Mouse (Mus musculus): Measurements from ENCODE around the gene Rbm3. TPM values are rescaled to one million over a fixed set of nuclear protein-coding genes. Genes with fewer than 3 reads are reported as not detected.

Rbm3 gene
- polyA plus RNA-seq, 1 experiment = 92.3 TPM

DNA sequence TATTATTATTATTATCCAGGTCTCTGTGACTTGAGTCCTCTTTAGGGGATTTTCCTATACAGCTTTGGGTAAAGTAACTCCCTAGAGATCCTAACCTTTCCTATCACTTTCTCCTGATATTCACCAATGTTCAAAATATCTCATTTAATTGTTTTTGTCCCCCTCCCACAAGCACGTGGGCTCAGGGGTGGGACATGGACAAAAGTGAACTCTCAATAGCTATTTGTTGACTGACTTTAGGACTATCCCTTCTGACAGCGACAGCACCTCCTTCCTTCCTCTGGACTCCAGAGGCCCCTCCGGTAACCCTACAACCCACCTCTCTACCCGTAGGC is 29.5 kb upstream of the Rbm3 start:
- TF ChIP-seq POLR2A (IDR thresholded peaks at IDR 0.05; ENCODE audit: borderline replicate concordance, extremely low read depth, low read depth, low read length) = no peak
- no peak for TF ChIP-seq CTCF (IDR thresholded peaks at IDR 0.05; ENCODE audit: insufficient read depth, low read length)
- WGBS = 17% methylated on average over 4 of the region's 4 CpGs
- Histone ChIP-seq H3K4me3 (replicated peaks; ENCODE audit: extremely low read depth, low read depth, low read length) (peak overlapping the region; percentile 86), H3K4me1 (ENCODE audit: control insufficient read depth, insufficient read depth, low read length) (no peaks in the 10 kb centered on the region; the same call in 1 of the 2 replicates)
- no peak for DNase-seq

- Histone ChIP-seq H3K4me1 (ENCODE audit: control insufficient read depth, insufficient read depth, low read length) (no peaks in the 10 kb centered on the region), H3K4me3 (replicated peaks; ENCODE audit: extremely low read depth, low read depth, low read length) (no peak overlapping the region)
- TF ChIP-seq CTCF (IDR thresholded peaks at IDR 0.05; ENCODE audit: insufficient read depth, low read length) = no peak
- TF ChIP-seq POLR2A (IDR thresholded peaks at IDR 0.05; ENCODE audit: borderline replicate concordance, extremely low read depth, low read depth, low read length) = no peak
- no peak for DNase-seq
- WGBS = 71% methylated on average over 10 of the region's 10 CpGs
Measured at GRCm38 (mm10) chrX:8167716-8168647, 22.3 kb upstream of the Rbm3 start.

DNA sequence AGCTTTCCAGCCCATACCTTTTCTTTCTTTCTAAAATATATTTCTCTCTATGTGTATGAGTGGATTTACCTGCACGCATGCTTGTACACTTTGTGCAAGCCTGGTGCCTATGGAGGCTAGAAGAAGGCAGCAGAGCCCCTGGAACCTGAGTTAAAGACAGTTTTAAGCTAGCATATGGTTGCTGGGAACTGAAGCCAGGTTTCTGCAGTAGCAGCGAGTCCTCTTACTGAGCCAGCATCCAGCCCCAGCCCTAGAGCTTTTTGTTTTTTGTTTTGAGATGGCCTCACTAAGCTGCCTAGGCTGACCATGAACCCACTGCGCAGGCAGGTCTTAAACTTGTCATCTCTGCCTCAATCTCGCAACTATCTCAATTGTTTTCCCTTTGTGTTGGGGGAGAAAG is 18.8 kb upstream of the Rbm3 start:
- 86% methylated on average over 4 of the region's 4 CpGs for WGBS
- H3K4me3 ChIP-seq (replicated peaks; ENCODE audit: extremely low read depth, low read depth, low read length) = no peak overlapping the region
- no peaks in the 10 kb centered on the region for H3K4me1 ChIP-seq (ENCODE audit: control insufficient read depth, insufficient read depth, low read length)
- DNase-seq = no peak
- TF ChIP-seq POLR2A (IDR thresholded peaks at IDR 0.05; ENCODE audit: borderline replicate concordance, extremely low read depth, low read depth, low read length) (no peak), CTCF (IDR thresholded peaks at IDR 0.05; ENCODE audit: insufficient read depth, low read length) (no peak)

DNA sequence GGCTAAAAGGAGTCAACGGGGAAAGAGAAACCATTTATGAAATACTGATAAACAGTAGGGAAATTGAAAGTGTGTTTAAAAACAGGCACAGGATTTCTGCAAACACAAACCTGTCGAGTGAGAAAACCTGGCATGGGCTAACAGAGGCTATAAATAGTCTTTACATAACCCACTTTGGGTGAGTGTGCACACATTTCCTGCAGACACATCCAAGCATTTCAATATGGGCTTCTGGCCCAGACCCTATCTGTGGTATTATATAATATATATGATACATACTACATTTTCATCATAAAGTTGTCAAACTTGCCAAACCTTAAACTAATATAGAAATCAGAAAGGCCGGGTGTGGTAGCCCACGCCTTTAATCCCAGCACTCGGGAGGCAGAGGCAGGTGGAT is 17.4 kb upstream of the Rbm3 start:
- 68% methylated on average over 5 of the region's 5 CpGs for WGBS
- no peak for DNase-seq
- no peak for TF ChIP-seq CTCF (IDR thresholded peaks at IDR 0.05; ENCODE audit: insufficient read depth, low read length)
- TF ChIP-seq POLR2A (IDR thresholded peaks at IDR 0.05; ENCODE audit: borderline replicate concordance, extremely low read depth, low read depth, low read length) = no peak
- H3K4me3 ChIP-seq (replicated peaks; ENCODE audit: extremely low read depth, low read depth, low read length) = no peak overlapping the region
- no peaks in the 10 kb centered on the region for H3K4me1 ChIP-seq (ENCODE audit: control insufficient read depth, insufficient read depth, low read length)

- no peak for DNase-seq
- WGBS = 65% methylated on average over 7 of the region's 7 CpGs
- H3K4me3 ChIP-seq (replicated peaks; ENCODE audit: extremely low read depth, low read depth, low read length) = no peak overlapping the region
- H3K4me1 ChIP-seq (ENCODE audit: control insufficient read depth, insufficient read depth, low read length) = peaks cover 3% of the 10 kb centered on the region; the same call in 1 of the 2 replicates
- TF ChIP-seq CTCF (IDR thresholded peaks at IDR 0.05; ENCODE audit: insufficient read depth, low read length) (no peak), POLR2A (IDR thresholded peaks at IDR 0.05; ENCODE audit: borderline replicate concordance, extremely low read depth, low read depth, low read length) (no peak)
Measured at GRCm38 (mm10) chrX:8143750-8144149, 1.9 kb downstream of the Rbm3 start.

DNA sequence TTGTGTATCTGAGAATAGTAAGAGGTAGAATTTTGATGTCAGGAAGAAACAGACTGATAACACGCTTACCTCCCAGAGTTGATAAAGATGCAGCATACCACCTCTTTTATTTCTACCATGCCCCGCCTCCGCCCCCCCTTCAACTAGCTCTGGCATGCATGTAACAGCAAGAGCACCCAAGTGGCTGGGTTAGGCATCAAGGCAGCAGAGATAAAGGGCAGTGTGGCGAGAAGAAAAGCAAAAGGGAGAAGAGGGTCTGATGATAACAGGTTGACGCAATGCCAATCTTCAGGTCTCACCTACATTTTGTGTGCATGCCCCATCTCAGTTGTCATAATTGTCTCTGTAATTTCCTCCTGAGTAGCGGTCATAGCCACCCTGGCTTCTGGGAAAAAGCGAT is 2.7 kb downstream of the Rbm3 start:
- TF ChIP-seq CTCF (IDR thresholded peaks at IDR 0.05; ENCODE audit: insufficient read depth, low read length) (no peak), POLR2A (IDR thresholded peaks at IDR 0.05; ENCODE audit: borderline replicate concordance, extremely low read depth, low read depth, low read length) (no peak)
- 78% methylated on average over 7 of the region's 7 CpGs for WGBS
- Histone ChIP-seq H3K4me1 (ENCODE audit: control insufficient read depth, insufficient read depth, low read length) (peaks cover 3% of the 10 kb centered on the region; the same call in 1 of the 2 replicates), H3K4me3 (replicated peaks; ENCODE audit: extremely low read depth, low read depth, low read length) (no peak overlapping the region)
- DNase-seq = no peak

GRCm38 (mm10) chrX:8141058-8141457 is 4.6 kb downstream of the Rbm3 start:
- whole genome bisulfite sequencing = 62% methylated on average over 3 of the region's 3 CpGs
- H3K4me1 ChIP-seq (ENCODE audit: control insufficient read depth, insufficient read depth, low read length) = peaks cover 1% of the 10 kb centered on the region; the same call in 1 of the 2 replicates
- TF ChIP-seq CTCF (IDR thresholded peaks at IDR 0.05; ENCODE audit: insufficient read depth, low read length) = no peak
- no peak for DNase-seq
- H3K4me3 ChIP-seq (replicated peaks; ENCODE audit: extremely low read depth, low read depth, low read length) = no peak overlapping the region

GRCm38 (mm10) chrX:8140446-8140845 is 5.2 kb downstream of the Rbm3 start:
- Histone ChIP-seq H3K4me3 (replicated peaks; ENCODE audit: extremely low read depth, low read depth, low read length) (no peak overlapping the region), H3K4me1 (ENCODE audit: control insufficient read depth, insufficient read depth, low read length) (no peaks in the 10 kb centered on the region; the same call in 1 of the 2 replicates)
- no peak for DNase-seq
- WGBS = 90% methylated on average over 2 of the region's 2 CpGs
- TF ChIP-seq CTCF (IDR thresholded peaks at IDR 0.05; ENCODE audit: insufficient read depth, low read length) (no peak), POLR2A (IDR thresholded peaks at IDR 0.05; ENCODE audit: borderline replicate concordance, extremely low read depth, low read depth, low read length) (no peak)

DNA sequence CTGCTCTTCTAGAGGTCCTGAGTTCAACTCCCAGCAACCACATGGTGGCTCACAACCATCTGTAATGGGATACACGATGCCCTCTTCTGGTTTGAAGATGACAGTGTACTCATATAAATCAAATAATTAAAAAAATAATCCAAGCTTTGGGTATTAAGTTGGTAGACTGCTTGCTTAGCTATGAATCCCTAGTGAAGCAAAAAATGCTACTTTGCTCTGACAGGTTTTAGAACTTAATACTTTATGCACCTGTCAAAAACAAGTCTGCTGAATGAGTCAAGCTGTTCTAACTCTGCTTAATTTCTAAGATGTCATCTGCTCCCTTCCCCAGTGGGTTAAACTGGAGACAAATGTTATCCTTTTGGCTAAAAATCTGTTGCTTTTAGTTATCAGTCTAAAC is 6.2 kb downstream of the Rbm3 start:
- Histone ChIP-seq H3K4me1 (ENCODE audit: control insufficient read depth, insufficient read depth, low read length) (no peaks in the 10 kb centered on the region; the same call in 1 of the 2 replicates), H3K4me3 (replicated peaks; ENCODE audit: extremely low read depth, low read depth, low read length) (no peak overlapping the region)
- TF ChIP-seq CTCF (IDR thresholded peaks at IDR 0.05; ENCODE audit: insufficient read depth, low read length) (no peak), POLR2A (IDR thresholded peaks at IDR 0.05; ENCODE audit: borderline replicate concordance, extremely low read depth, low read depth, low read length) (no peak)
- no peak for DNase-seq
- 33% methylated on average over 1 of the region's 1 CpGs for WGBS

- 32% methylated on average over 2 of the region's 2 CpGs for WGBS
- H3K4me1 ChIP-seq (ENCODE audit: control insufficient read depth, insufficient read depth, low read length) = peaks cover 2% of the 10 kb centered on the region; the same call in 1 of the 2 replicates
- H3K4me3 ChIP-seq (replicated peaks; ENCODE audit: extremely low read depth, low read depth, low read length) = no peak overlapping the region
- DNase-seq = no peak
- TF ChIP-seq CTCF (IDR thresholded peaks at IDR 0.05; ENCODE audit: insufficient read depth, low read length) (no peak), POLR2A (IDR thresholded peaks at IDR 0.05; ENCODE audit: borderline replicate concordance, extremely low read depth, low read depth, low read length) (no peak)
Measured at GRCm38 (mm10) chrX:8135886-8136285, 9.8 kb downstream of the Rbm3 start.
